Mouse (Mus musculus): ENCODE results near the gene Slc23a2. TPM values are rescaled to one million over a fixed set of nuclear protein-coding genes. Genes with fewer than 3 reads are reported as not detected.

The Slc23a2 gene
- polyA plus RNA-seq, 1 experiment from 2014 or later: 4.1 TPM

DNA sequence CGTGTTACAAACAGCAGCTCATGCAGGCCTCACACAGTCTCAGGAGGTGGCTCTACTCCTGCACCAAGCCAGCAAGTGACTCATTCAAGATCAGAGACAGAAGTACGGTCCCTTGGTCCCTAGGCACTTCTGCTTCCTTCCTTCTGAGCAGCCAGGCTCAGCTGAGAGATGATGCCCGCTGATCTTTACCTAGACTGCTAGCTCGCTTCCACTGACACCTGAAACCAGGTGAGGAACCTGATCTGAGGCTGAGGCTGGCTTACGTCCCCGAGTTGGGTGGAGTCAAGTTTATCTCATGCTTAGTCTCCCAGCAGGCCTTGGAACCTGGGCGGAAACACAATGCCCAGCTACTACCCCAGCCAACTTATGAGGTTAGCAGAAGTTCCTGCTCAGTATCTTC lies 105.0 kb downstream of the Slc23a2 start:
- no peak overlapping the region for H3K4me3 ChIP-seq (ENCODE audit: low read depth, low read length)
- WGBS (ENCODE audit: insufficient replicate concordance): 28% methylated on average over 7 of the region's 7 CpGs
- no peaks in the 10 kb centered on the region for H3K36me3 ChIP-seq (ENCODE audit: control insufficient read depth, insufficient read depth)
- no peaks in the 10 kb centered on the region for H3K9me3 ChIP-seq (replicated peaks; ENCODE audit: control insufficient read depth, low read length)
- no peaks in the 10 kb centered on the region for H3K27me3 ChIP-seq (ENCODE audit: control insufficient read depth, insufficient read depth, low read depth, low read length)
- H3K9ac ChIP-seq (ENCODE audit: low read depth, low read length): no peak overlapping the region
- no peak for ATAC-seq (ENCODE audit: low read depth)
- H3K4me2 ChIP-seq (ENCODE audit: low read depth, low read length): no peak overlapping the region
- H3K27ac ChIP-seq (ENCODE audit: low read length): no peak overlapping the region
- peaks cover 5% of the 10 kb centered on the region for H3K4me1 ChIP-seq (ENCODE audit: control insufficient read depth, low read depth, low read length)

DNA sequence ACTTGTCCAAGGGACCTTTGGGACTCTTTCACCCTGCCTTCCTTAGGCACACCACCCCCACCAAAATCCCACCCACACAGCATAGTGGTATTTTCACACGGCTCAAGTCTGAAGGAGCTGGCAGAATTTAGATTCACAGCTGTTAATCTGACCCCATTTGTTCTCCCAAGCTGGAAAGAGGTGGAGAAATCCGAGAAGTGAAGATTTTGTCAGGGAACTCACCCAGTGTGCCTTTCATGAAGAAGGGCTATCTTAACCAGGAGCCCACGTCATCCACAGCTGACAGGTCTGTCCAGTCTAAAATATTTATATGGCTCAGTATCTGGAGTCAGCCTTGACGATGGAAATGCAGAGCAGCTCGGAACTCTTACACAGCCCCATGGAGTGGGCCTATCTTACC lies 108.6 kb downstream of the Slc23a2 start:
- no peak for ATAC-seq (ENCODE audit: low read depth)
- no peak overlapping the region for H3K4me2 ChIP-seq (ENCODE audit: low read depth, low read length)
- WGBS (ENCODE audit: insufficient replicate concordance): 63% methylated on average over 5 of the region's 5 CpGs

DNA sequence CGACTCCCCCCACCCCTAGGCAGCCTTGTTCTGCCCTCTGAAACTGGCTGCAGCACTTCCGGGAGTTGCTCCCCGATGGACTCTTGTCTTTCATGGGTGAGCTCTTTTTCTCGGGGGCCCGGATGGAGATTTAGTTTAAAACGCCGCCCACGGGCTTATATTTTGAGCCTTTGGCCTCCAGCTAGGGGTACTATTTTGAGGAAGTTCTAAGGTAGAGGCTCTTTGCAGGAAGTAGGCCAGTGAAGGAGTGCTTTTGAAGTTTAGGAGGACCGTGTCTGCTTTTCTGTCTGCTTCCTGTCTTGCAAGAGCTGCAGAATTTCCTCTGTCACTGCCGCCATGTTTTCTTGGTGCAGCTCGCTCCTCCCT lies 109.5 kb downstream of the Slc23a2 start:
- H3K27ac ChIP-seq (ENCODE audit: low read length): peak overlapping the region; percentile 45; the same call in 1 of the 2 replicates
- no peak overlapping the region for H3K4me2 ChIP-seq (ENCODE audit: low read depth, low read length)
- ATAC-seq (ENCODE audit: low read depth): no peak
- H3K4me1 ChIP-seq (ENCODE audit: control insufficient read depth, low read depth, low read length): peaks cover 5% of the 10 kb centered on the region
- H3K27me3 ChIP-seq (ENCODE audit: control insufficient read depth, insufficient read depth, low read depth, low read length): peaks cover 5% of the 10 kb centered on the region; the same call in 1 of the 2 replicates
- no peak overlapping the region for H3K4me3 ChIP-seq (ENCODE audit: low read depth, low read length)
- no peaks in the 10 kb centered on the region for H3K36me3 ChIP-seq (ENCODE audit: control insufficient read depth, insufficient read depth)
- H3K9ac ChIP-seq (ENCODE audit: low read depth, low read length): no peak overlapping the region
- 30% methylated on average over 11 of the region's 11 CpGs for WGBS (ENCODE audit: insufficient replicate concordance)
- no peaks in the 10 kb centered on the region for H3K9me3 ChIP-seq (replicated peaks; ENCODE audit: control insufficient read depth, low read length)

More for the DNA sequence above, 108.6 kb downstream of the Slc23a2 start:
- Histone ChIP-seq H3K4me3 (ENCODE audit: low read depth, low read length) (no peak overlapping the region), H3K9me3 (replicated peaks; ENCODE audit: control insufficient read depth, low read length) (no peaks in the 10 kb centered on the region), H3K9ac (ENCODE audit: low read depth, low read length) (no peak overlapping the region), H3K27ac (ENCODE audit: low read length) (no peak overlapping the region), H3K36me3 (ENCODE audit: control insufficient read depth, insufficient read depth) (no peaks in the 10 kb centered on the region), H3K4me1 (ENCODE audit: control insufficient read depth, low read depth, low read length) (peaks cover 5% of the 10 kb centered on the region), H3K27me3 (ENCODE audit: control insufficient read depth, insufficient read depth, low read depth, low read length) (no peaks in the 10 kb centered on the region; the same call in 1 of the 2 replicates)

DNA sequence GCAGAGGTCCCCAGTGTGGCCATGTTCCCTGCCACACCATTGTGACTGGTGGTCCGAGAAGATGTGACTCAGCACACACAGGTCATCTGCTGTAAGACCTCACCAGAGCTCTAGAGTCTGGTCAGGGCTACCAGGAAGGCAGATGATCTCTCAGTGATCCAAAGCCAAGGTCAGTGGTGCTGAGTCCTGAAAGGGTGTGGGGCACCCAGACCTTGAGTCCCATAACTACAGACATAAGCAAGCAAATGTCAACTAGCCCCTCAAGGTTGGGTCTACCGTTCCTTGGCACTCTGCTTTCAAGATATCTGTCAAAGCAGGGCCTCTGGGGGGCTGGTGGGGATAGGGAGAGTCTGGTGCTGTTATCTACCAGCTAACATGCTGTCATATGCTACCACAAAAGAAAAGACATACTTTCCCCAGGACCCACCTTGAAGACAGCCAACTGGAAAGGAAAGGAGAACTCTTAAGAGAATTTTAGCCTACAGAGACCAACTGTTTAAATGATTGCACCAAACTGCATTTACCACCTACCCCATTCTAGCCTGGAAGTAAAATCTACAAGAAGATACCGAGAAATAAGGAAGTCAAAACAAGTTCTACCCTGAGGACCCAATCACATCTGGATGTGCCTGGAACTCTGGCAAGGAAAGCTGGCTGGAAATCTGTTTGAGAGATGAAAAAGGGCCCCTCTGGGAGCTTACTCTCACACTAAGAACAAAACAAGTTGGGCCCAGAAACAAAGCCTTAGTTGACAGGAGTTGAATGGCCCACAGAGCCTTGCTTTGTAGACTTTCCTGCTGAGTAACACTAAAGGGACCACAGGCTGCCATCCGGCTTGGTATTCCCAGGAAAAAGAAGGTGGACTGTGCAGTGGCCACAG lies 110.1 kb downstream of the Slc23a2 start:
- WGBS (ENCODE audit: insufficient replicate concordance): 35% methylated on average over 4 of the region's 4 CpGs
- peak overlapping the region; percentile 45; the same call in 1 of the 2 replicates for H3K27ac ChIP-seq (ENCODE audit: low read length)
- H3K36me3 ChIP-seq (ENCODE audit: control insufficient read depth, insufficient read depth): no peaks in the 10 kb centered on the region
- H3K4me2 ChIP-seq (ENCODE audit: low read depth, low read length): no peak overlapping the region
- ATAC-seq (ENCODE audit: low read depth): peak; percentile 53; the same call in 1 of the 2 replicates
- peaks cover 10% of the 10 kb centered on the region; the same call in 1 of the 2 replicates for H3K27me3 ChIP-seq (ENCODE audit: control insufficient read depth, insufficient read depth, low read depth, low read length)
- no peak overlapping the region for H3K4me3 ChIP-seq (ENCODE audit: low read depth, low read length)
- no peak overlapping the region for H3K9ac ChIP-seq (ENCODE audit: low read depth, low read length)
- H3K9me3 ChIP-seq (replicated peaks; ENCODE audit: control insufficient read depth, low read length): no peaks in the 10 kb centered on the region
- peaks cover 11% of the 10 kb centered on the region for H3K4me1 ChIP-seq (ENCODE audit: control insufficient read depth, low read depth, low read length)

DNA sequence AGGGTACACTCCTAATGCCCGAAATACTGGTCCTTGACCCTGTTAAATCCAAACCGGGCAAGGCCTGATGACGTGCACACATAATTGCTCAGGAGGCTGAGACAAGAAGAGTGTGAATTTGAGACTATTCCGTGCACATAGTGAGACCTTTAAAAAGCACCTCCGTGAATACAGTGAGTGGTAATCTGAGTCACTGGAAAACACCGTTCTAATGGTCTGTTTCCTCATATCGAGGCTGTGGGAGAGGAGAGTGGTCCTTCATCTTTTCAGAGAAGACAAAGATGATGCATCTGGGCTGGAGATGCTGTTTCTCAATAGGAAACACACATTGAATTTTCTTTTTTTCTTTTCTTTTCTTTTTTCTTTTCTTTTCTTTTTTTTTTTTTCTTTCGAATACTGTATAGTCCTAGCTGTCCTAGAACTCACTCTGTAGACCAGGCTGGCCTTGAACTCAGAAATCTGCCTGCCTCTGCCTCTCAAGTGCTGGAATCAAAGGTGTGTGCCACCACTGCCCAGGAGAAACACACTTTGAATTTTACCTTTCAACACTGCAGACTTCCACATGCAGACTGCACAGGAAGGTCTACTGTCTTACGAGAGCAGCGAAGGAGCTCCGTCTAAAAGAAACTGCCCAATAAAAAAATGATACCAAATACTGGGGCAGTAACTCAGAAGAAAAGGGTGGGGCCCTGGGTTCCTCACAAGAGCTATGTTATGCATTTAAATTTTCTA lies 113.4 kb downstream of the Slc23a2 start:
- H3K9ac ChIP-seq (ENCODE audit: low read depth, low read length): no peak overlapping the region
- H3K4me2 ChIP-seq (ENCODE audit: low read depth, low read length): no peak overlapping the region
- no peak for ATAC-seq (ENCODE audit: low read depth)
- no peaks in the 10 kb centered on the region for H3K36me3 ChIP-seq (ENCODE audit: control insufficient read depth, insufficient read depth)
- peaks cover 36% of the 10 kb centered on the region for H3K27me3 ChIP-seq (ENCODE audit: control insufficient read depth, insufficient read depth, low read depth, low read length)
- H3K9me3 ChIP-seq (replicated peaks; ENCODE audit: control insufficient read depth, low read length): no peaks in the 10 kb centered on the region
- no peak overlapping the region for H3K4me3 ChIP-seq (ENCODE audit: low read depth, low read length)
- H3K27ac ChIP-seq (ENCODE audit: low read length): no peak overlapping the region
- peaks cover 22% of the 10 kb centered on the region for H3K4me1 ChIP-seq (ENCODE audit: control insufficient read depth, low read depth, low read length)
- 69% methylated on average over 11 of the region's 11 CpGs for WGBS (ENCODE audit: insufficient replicate concordance)

DNA sequence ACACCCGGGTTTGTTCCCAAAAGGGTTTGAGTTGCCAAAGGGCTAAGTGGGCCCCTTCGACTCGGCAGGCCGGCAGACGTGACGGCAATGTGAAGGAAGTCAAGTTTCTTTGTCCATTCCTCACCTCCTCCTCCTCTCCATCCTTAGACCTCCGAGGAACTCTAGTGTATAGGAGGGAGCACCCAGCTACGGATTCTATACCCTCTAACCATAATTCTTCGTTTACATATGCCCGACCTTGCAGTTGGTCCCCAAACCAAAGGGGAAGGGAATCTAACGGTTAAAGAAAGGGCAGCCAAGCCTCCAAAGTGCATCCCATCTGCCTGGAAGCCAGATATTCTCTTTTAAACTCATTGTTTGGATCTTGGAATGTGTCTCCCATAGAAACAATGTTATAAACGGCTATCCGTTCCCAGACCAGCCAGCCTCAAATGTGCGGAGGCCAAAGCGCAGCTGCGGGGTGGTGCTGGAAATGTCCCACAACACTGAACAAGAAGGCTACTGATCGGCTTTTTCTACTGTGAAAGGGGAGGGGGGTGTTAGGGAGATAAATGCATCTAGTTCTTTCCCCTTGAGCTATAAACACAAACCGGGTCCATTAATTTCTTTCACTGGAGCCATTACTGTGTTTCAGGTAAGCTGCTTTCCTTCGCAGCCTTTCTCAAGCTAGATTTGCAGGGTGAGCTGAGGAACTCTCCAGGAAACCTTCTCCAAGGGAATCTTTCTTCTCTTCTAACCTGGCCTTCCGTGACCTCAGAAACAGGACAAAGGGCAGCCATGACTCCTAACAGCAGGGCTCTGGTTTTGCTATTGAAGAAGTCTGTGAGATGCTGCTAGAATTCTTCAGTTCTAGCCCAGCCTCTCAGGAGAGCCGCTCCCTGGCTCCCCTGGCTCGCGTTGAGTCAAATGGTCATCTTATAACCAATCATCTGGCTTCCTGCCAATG lies 114.2 kb downstream of the Slc23a2 start:
- peak overlapping the region; percentile 62 for H3K4me3 ChIP-seq (ENCODE audit: low read depth, low read length)
- H3K4me2 ChIP-seq (ENCODE audit: low read depth, low read length): peak overlapping the region; percentile 88
- peaks cover 22% of the 10 kb centered on the region for H3K4me1 ChIP-seq (ENCODE audit: control insufficient read depth, low read depth, low read length)
- H3K9me3 ChIP-seq (replicated peaks; ENCODE audit: control insufficient read depth, low read length): no peaks in the 10 kb centered on the region
- H3K27me3 ChIP-seq (ENCODE audit: control insufficient read depth, insufficient read depth, low read depth, low read length): peaks cover 36% of the 10 kb centered on the region
- H3K9ac ChIP-seq (ENCODE audit: low read depth, low read length): no peak overlapping the region
- 34% methylated on average over 23 of the region's 23 CpGs for WGBS (ENCODE audit: insufficient replicate concordance)
- ATAC-seq (ENCODE audit: low read depth): no peak
- peak overlapping the region; percentile 29; the same call in 1 of the 2 replicates for H3K27ac ChIP-seq (ENCODE audit: low read length)
- H3K36me3 ChIP-seq (ENCODE audit: control insufficient read depth, insufficient read depth): no peaks in the 10 kb centered on the region

DNA sequence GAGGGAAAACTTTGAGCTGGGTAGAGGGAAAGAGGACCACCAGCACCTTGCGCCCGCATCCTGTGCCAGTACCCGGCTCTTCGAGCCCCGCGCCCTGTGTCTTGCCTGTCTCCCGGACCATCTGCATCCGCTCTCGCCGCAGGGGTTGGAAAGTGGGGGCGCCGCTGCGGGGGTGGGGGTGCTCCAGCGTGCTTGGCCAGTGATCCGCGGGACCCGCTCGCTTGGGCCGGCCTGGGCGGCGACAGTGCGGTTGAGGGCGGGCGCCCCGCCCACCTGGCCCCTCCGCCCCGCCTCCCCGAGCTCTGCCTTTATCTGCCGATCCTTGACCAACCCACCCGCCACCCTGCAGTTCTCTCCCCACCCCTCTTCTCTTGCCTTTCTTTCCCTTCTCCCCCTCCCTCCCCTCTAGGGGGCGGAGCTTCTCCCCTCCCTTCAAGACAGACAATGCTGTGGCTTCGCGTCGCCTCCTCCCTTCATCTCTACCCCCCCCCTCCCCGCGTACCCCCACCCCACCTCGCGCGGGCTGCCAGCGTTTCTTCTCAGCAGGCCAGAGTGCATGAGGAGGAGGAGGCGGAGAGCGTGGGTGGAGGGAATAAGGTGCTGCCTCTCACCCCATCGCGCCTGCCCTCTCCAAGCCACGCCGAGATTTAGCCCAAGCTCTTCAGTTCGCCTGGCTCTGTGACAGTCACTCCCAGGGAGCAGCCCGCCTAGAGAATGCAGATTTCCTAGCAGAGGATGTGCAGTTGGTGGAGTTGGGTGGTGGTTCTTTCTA lies 115.1 kb downstream of the Slc23a2 start, which contains the start of gene Rassf2:
Gene Rassf2 (minus strand): TSS at position 613 of the 772 bp plus-strand sequence.
- Histone ChIP-seq H3K36me3 (ENCODE audit: control insufficient read depth, insufficient read depth) (no peaks in the 10 kb centered on the region), H3K4me1 (ENCODE audit: control insufficient read depth, low read depth, low read length) (peaks cover 16% of the 10 kb centered on the region), H3K4me2 (ENCODE audit: low read depth, low read length) (peak within 1 kb of the TSS; percentile 88), H3K27me3 (ENCODE audit: control insufficient read depth, insufficient read depth, low read depth, low read length) (peaks cover 36% of the 10 kb centered on the region), H3K4me3 (ENCODE audit: low read depth, low read length) (peak within 1 kb of the TSS; percentile 62), H3K9me3 (replicated peaks; ENCODE audit: control insufficient read depth, low read length) (no peaks in the 10 kb centered on the region), H3K27ac (ENCODE audit: low read length) (peak within 1 kb of the TSS; percentile 80), H3K9ac (ENCODE audit: low read depth, low read length) (peak within 1 kb of the TSS; percentile 51)
- peak; percentile 82 for ATAC-seq (ENCODE audit: low read depth)
- under 1% methylated on average over 38 of the region's 48 CpGs for WGBS (ENCODE audit: insufficient replicate concordance)

Data from liver, embryonic 16.5 days (tissue).